Mouse (Mus musculus): ENCODE results near the gene Snx29. TPM values are rescaled to one million over a fixed set of nuclear protein-coding genes. Genes with fewer than 3 reads are reported as not detected.

Snx29 gene
- total RNA-seq, 2 experiments from 2014 or later, result 18.0 to 26.7 TPM

- intact Hi-C loops (cut with DNase I), result no loop called here
- DNase-seq (ENCODE audit: low spot score in 2 of 2), result no peak
These were observed 78.2 kb downstream of the Snx29 start for GRCm38 (mm10) chr16:11400936-11401335.

GRCm38 (mm10) chr16:11405193-11405592 lies 82.5 kb downstream of the Snx29 start:
- no peak for DNase-seq (ENCODE audit: low spot score in 2 of 2)
- intact Hi-C loops (cut with DNase I), result no loop called here

GRCm38 (mm10) chr16:11406201-11406600 lies 83.5 kb downstream of the Snx29 start:
- intact Hi-C loops (cut with DNase I), result no loop called here
- no peak for DNase-seq (ENCODE audit: low spot score in 2 of 2)

- DNase-seq (ENCODE audit: low spot score in 2 of 2), result no peak
- intact Hi-C loops (cut with DNase I), result no loop called here
These were observed 83.9 kb downstream of the Snx29 start for GRCm38 (mm10) chr16:11406622-11407021.

- intact Hi-C loops (cut with DNase I), result no loop called here
- no peak for DNase-seq (ENCODE audit: low spot score in 2 of 2)
These were observed 85.4 kb downstream of the Snx29 start for GRCm38 (mm10) chr16:11407932-11408620.

DNA sequence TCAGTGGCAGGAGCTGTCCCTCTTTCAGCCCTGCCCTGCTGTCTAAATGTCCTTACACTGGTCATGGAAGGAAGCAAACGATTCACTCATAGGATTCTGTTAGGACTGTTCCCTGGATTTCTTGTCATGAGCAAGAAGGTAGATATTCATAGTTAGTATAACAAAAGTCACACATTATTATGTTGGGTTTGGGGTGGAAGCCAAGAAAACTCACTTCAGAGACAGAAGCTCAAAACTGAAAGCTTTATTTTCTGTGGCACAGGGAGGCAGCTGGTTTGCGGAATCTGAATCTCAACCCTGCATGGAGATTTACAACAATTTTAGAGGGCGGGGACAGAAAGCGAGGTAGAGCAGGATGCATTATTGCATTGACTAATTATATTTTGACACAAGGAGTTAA lies 86.0 kb downstream of the Snx29 start:
- intact Hi-C loops (cut with DNase I), result no loop called here
- DNase-seq (ENCODE audit: low spot score in 2 of 2), result no peak

DNA sequence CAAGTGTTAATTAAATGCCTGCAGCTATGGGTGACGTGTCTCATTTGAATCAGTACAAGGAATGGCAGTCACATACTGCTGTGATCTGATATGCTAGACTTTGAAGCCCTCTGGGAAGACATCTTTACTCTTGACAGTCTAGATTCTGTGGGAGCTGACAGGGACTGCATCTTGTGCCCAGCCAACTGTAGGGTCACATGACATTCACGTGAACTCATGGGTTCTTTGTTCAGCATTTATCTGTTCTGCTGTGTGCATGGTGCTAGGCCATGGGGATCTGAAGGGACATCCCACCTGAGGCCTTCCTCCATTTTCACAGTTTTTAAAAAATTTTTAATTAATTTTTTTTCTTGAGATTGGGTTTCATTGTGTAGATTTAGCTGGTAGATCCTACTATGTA lies 91.9 kb downstream of the Snx29 start:
- no peak for DNase-seq (ENCODE audit: low spot score in 2 of 2)
- intact Hi-C loops (cut with DNase I), result loop anchor here (5.0 to 10.0 kb wide), 3 partner anchors 92 to 540 kb away; partner anchors contain the start of genes Gspt1 and Snx29

DNA sequence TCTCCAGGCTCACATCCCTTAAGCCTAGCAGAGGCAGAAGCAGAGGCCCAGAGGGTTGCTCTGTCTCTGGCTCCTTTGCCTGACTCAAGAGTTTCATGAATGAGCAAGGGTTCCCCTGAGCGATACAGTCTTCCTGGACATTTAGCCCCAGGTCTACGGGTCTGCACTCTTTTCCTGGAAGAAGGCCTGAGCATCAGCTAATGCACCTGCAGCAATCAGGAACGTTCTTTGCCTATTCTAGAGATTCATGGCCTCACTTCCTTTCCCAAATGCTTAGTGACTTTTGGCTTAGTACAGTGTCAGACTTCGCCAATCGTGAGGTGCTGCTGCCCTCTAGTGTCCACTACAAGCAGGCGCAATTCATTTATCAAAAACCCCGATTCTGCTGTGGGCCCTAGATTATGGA lies 95.5 kb downstream of the Snx29 start:
- DNase-seq (ENCODE audit: low spot score in 2 of 2), result peak; percentile 44 to 51
- intact Hi-C loops (cut with DNase I), result loop anchor here (5.0 to 10.0 kb wide), 3 partner anchors 96 to 543 kb away; partner anchors contain the start of genes Gspt1 and Snx29

DNA sequence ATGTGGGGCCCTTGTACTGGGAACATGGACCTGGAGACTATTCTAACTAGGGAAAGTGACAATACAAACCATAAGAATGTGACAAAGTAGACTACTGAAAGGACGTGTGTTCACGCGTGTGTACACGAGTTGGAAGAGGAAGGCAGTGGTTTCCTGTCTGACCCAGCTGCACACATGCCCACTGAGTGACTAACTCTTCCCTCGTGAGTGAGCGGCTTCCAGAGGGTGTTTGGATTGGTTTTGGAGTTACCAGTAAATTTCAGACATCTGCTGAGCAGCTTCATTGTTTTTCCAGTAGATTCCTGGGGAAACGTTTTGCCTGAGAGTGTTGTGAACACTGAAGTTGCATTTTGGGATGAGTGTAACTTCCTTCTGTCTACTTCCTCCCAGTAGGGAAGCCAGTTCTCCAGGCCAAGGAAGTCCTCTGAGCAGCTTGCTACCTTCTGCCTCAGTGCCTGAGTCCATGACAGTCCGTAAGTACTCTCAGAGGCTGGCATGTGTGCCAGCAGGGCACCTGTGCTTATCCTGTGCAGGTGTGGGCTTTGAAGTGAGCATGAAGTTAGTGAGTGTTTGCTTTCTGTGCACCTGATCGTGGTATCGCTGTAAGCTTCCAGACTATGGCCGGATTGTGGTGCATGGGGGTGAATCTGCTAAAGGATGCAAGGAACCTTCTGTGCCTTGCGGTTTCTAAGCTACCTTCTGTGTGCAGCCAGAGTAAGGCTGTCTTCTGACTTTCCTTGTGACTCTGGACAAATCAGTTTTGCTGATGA lies 97.8 kb downstream of the Snx29 start:
- intact Hi-C loops (cut with DNase I), result loop anchor here (10.0 kb wide), 1 partner anchor 1694 kb away; no protein-coding TSS in a partner anchor
- no peak for DNase-seq (ENCODE audit: low spot score in 2 of 2)

- no peak for DNase-seq (ENCODE audit: low spot score in 2 of 2)
- intact Hi-C loops (cut with DNase I), result loop anchor here (10.0 kb wide), 1 partner anchor 1693 kb away; no protein-coding TSS in a partner anchor
These were observed 99.5 kb downstream of the Snx29 start for GRCm38 (mm10) chr16:11422165-11422564.

DNA sequence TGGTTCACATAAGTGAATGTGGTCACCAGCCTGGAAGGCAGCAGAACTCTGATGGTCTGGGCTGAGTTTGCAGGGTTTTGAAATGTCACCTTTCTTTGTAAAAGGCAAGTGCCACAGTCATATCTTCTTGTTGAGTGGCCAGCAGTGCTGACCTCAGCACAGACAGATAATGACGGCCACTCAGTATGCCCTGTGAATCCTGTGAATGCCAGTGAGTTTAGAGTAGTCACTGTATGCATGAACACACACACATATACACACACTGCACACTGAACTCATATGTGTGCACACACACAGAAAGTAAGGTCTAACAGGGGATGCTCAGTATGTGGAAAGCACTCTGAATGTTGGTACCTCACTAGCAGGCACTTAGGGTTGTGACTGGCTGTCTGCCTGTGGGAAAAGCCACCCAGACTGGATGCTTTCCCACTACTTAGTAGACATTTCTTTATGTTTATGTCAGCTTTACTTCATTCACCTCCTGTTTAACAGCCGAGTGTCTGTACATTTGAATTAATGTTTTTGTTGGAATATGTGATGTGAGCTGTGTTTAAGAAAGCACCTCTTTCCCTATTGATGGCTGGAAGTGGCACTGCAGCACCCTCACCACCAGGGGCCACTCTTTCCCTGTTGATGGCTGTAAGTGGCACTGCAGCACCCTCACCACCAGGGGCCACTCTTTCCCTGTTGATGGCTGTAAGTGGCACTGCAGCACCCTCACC lies 100.3 kb downstream of the Snx29 start:
- no peak for DNase-seq (ENCODE audit: low spot score in 2 of 2)
- intact Hi-C loops (cut with DNase I), result loop anchor here (10.0 kb wide), 1 partner anchor 1692 kb away; no protein-coding TSS in a partner anchor

DNA sequence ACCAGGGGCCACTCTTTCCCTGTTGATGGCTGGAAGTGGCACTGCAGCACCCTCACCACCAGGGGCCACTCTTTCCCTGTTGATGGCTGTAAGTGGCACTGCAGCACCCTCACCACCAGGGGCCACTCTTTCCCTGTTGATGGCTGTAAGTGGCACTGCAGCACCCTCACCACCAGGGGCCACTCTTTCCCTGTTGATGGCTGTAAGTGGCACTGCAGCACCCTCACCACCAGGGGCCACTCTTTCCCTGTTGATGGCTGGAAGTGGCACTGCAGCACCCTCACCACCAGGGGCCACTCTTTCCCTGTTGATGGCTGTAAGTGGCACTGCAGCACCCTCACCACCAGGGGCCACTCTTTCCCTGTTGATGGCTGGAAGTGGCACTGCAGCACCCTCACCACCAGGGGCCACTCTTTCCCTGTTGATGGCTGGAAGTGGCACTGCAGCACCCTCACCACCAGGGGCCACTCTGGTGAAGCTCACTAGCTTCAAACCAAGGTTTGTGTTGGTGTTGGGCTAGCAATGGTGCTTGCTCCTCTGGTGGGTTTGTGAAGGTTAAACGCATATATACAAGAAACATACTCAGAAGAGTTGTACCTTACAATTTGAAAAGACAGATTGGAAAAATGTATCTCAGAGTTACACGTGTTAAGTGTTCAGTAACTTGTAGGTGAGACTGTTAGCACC lies 101.0 kb downstream of the Snx29 start:
- intact Hi-C loops (cut with DNase I), result loop anchor here (10.0 kb wide), 1 partner anchor 1691 kb away; no protein-coding TSS in a partner anchor
- DNase-seq (ENCODE audit: low spot score in 2 of 2), result peak in 1 of 2 experiments; percentile 22

DNA sequence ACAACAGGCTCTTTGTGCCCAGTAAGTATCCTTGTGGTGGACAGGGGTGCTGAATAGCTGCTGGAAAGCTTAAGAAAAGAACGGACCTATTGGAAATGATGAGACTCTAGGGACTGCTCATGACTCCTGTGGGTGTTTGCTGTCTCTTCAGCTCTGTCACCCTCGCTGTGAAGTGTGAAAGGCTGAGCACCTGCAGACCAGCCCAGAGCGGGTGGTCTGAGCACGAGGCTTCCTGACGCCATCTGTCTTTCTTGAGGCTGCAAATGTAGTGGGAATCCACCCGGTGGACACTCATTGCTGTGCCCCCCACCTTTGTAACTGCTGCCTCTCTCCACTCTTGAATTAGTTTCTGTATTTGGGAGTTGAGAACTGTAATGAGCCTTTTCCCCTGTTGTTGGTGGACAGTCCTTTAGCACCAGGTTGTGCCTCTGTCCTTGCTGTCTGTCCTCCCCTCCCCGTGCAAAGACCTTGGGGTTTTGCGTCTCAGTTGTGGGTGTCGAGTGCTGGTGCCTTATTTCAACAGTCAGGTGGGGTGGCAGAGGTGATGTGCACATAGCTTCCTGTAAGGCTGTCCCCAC lies 101.9 kb downstream of the Snx29 start:
- intact Hi-C loops (cut with DNase I), result loop anchor here (10.0 kb wide), 1 partner anchor 1690 kb away; no protein-coding TSS in a partner anchor
- no peak for DNase-seq (ENCODE audit: low spot score in 2 of 2)

DNA sequence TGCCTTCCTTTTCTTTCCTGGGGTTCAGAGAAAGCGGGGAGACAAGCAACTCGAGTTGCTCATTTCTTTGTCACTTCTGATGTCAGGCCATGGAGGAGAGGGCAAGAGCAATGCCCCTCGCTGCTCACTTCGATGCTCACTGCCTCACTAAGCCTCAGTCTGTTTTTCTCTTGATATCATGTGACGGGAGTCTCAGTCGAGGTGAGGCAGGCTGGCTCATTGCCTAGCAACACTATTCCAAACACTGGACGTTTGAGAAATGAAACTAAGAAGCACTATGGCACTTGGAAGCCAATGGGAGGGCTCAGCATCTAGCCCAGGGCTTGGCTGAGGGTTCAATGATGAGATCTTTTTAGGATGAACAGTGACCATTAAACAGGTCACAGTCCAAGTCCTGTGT lies 102.6 kb downstream of the Snx29 start:
- intact Hi-C loops (cut with DNase I), result loop anchor here (10.0 kb wide), 1 partner anchor 1690 kb away; no protein-coding TSS in a partner anchor

DNA sequence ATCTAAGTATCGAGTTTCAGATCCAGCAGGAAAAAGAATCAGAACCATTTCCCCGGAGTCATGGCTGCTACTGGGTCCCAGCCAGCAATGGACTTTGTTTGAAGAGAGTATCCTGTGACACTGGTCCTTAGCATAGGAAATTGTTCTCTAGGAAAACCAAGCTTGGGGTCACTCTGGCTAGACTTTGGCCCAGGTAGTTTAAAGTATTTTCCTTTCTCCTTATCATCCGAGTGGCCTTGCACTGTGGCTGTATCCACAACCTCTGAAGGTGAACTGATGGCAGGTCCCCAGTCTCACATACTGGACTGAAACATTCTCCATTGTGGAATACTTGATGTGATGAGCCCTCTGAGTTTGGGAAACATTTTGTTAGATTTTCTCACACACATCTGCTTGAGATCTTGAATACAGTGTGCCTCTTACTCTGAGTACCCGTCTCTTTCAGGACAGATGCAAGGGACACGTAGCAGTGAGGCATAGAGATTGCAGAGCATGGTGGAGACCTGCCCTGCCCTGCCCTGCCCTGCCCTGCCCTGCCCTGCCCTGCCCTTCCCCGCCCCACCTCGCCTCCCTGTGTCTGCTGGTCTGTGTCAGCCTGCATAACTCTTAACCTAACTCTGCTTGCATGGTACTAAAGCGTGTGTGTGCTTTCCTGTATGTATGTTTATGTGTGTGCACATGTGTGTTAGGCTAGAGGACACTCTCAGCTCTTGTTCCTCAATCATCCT lies 104.3 kb downstream of the Snx29 start:
- intact Hi-C loops (cut with DNase I), result loop anchor here (10.0 kb wide), 1 partner anchor 1688 kb away; no protein-coding TSS in a partner anchor
- DNase-seq (ENCODE audit: low spot score in 2 of 2), result no peak

More for the DNA sequence above, 102.6 kb downstream of the Snx29 start:
- no peak for DNase-seq (ENCODE audit: low spot score in 2 of 2)

GRCm38 (mm10) chr16:11429784-11430183 lies 107.1 kb downstream of the Snx29 start:
- intact Hi-C loops (cut with DNase I), result loop anchor here (10.0 kb wide), 1 partner anchor 1685 kb away; no protein-coding TSS in a partner anchor
- no peak for DNase-seq (ENCODE audit: low spot score in 2 of 2)

- DNase-seq (ENCODE audit: low spot score in 2 of 2), result no peak
- intact Hi-C loops (cut with DNase I), result no loop called here
These were observed 107.8 kb downstream of the Snx29 start for GRCm38 (mm10) chr16:11430520-11430919.

DNA sequence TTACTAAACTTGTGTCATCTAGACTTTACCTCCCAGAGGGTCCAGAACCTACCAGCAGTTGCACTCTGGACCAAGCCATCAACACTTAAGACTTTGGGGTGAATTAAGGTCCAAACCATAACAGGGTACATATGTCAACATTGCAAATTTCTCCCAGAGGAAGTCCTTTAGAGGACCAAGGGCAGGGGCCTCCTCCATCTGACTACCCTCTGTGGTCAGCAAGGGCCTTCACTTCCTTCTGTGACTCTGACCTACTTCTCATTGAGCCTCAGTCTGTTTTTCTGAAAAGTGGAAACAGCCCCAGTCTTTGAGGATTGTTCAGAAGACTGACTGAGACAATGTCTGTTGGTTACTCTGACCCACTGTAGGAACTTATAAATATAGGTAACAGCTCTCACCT lies 111.1 kb downstream of the Snx29 start:
- no peak for DNase-seq (ENCODE audit: low spot score in 2 of 2)
- intact Hi-C loops (cut with DNase I), result no loop called here
